Mouse (Mus musculus): Measurements from ENCODE around the gene Gm21497.
"Not testable (repeated sequence)": the region's sequence is repeated elsewhere in the genome, so short reads cannot be mapped to it uniquely, and the experiment has no call there.

The Gm21497 gene

DNA sequence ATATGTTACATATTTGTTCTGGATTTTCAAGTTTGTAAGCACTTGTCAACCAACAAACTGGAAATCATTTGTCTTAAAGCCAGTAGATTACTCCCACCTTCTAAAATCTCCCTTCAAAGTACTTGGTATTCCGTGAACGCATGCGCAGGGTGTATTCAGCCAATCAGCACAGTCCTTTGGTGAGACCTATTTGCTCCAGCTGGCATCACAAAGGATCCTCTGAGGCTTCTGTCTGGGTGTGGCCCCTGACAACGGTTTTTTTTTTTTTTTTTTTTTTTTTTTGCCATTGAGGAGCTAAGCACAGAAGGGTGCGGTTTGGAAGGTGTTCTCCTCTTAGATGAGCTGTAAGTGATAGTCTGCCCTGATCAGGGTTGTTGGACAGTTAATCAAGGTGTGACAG lies at the start of gene Gm21497:
Gm21497 (plus strand) TSS at position 301 of the 400 bp plus-strand sequence.
- DNase-seq (ENCODE audit: low spot score in 2 of 2): not testable (repeated sequence)
